In the genomic region with DNA sequence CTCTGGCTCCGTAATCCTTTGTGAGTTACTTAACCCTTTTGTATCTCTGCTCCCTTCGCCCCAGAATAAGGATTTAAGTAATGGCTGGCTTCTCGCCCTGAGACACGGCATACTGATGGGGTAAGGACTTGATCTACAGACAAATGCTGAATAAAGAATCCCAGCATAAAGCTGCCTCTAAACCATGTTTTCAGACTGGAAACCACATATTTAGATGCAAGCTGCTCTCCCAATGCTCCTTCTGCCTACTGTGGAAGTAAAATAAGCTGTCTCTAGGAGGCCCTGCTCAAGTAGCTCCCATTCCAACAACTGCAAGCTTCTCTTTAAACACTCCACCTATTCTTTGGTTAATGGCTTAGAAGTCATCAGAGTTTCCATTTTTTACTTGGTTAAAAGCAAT, we compare ENCODE assay signal across 18 mouse cellular contexts.
"Had no signal": no experiment of that assay in that cellular context is flagged by ENCODE, and none has a peak within 500 bp of the region (broad histone marks: within the 10 kb centered on the region; RNA-seq: fewer than 3 reads in every experiment).

No protein-coding gene starts in this region.

- H3K4me3 ChIP-seq: liver, embryonic 13.5 days; midbrain, embryonic 15.5 days; myocyte had no signal

- H3K9me3 ChIP-seq: liver, embryonic 13.5 days; midbrain, embryonic 15.5 days had no signal

- H3K36me3 ChIP-seq: liver, embryonic 13.5 days; midbrain, embryonic 15.5 days had no signal

- ATAC-seq: intestine, embryonic 16.5 days; midbrain, embryonic 15.5 days had no signal

- H3K9ac ChIP-seq: liver, embryonic 13.5 days; midbrain, embryonic 15.5 days had no signal

- H3K27me3 ChIP-seq: liver, embryonic 13.5 days; midbrain, embryonic 15.5 days had no signal

- H3K27ac ChIP-seq: liver, embryonic 13.5 days; midbrain, embryonic 15.5 days; stomach, postnatal 0 days had no signal

- H3K4me2 ChIP-seq: liver, embryonic 13.5 days; midbrain, embryonic 11.5 days; midbrain, embryonic 15.5 days had no signal

- H3K4me1 ChIP-seq: liver, embryonic 13.5 days; midbrain, embryonic 15.5 days had no signal

- DNase-seq: kidney, adult 18-20 months; kidney, adult 9 months; kidney, postnatal 14 days; kidney, postnatal 4 days; liver, embryonic 13.5 days; lung, adult 2 months; lung, postnatal 14 days; lung, postnatal 4 days; right cerebral cortex, adult 18-20 months; right cerebral cortex, postnatal 14 days; right cerebral cortex, postnatal 4 days; thymus, adult 2 months; thymus, postnatal 25 days had no signal
